Mouse (Mus musculus): ENCODE measurements around the gene 1700034J05Rik.

The 1700034J05Rik gene

DNA sequence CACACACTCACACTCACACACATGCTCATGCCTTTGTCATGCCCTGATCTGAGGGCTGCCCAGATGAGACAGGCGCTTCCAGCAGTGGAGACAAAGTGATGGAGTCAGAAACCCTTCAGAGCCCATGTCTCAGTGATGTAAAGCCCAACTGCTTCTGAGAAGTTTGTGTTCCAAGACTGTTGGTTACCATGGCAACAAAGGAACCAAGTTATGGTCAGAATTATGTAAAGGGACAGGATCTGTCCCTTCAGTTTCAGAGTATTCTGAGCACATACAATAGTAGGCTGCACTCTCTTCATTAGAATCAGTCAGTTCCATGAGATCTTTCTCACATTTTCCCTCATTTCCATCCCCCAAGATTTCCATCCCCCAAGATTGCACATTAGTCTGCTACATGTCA is at the start of gene 1700034J05Rik:
1700034J05Rik (minus strand) TSS at position 165 of the 400 bp plus-strand sequence.
- DNase-seq, result no peak

- DNase-seq, result no peak
These were observed 45.5 kb upstream of the 1700034J05Rik start for GRCm38 (mm10) chr6:146999755-147000154.

GRCm38 (mm10) chr6:146999302-146999701 is 45.1 kb upstream of the 1700034J05Rik start:
- no peak for DNase-seq

GRCm38 (mm10) chr6:146998710-146999109 is 44.5 kb upstream of the 1700034J05Rik start:
- no peak for DNase-seq

GRCm38 (mm10) chr6:146997006-146997405 is 42.8 kb upstream of the 1700034J05Rik start:
- no peak for DNase-seq

DNA sequence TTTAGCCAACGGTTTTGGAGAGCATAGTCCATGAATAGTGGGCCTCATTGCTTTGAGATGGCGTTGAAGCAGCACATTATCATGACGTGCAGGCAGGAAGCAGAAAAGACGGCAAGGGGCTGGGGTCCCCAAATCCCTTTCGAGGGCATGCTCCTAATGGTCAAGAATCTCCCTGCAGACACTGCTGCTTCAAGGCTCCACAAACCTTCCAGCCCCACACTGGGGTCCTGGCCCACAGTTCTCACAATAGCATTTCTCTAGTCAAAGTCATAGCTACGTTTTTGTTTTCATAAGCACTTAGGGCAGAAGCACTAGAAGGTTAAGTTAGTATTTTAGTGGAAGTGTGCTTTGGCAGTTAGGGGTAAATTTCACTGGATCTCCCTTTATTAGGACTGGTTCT is 41.7 kb upstream of the 1700034J05Rik start:
- no peak for DNase-seq

DNA sequence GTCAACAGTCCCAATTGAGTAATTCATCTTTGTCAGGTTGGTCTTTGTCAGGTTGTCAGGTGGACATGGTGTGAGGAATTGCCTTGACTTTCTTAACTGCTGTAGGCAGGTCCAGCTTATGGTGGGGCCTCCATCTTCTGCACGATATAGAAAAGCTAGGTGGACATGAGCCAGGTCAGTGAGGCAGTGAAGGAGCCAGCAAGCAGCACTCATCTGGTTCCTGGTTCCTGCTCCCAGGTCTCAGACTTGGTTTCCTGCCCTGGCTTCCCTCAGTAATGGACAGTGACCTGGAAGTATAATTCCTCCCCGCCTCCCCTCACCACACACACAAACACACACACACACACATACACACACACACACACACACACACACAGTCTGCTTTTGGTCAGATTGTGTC is 41.2 kb upstream of the 1700034J05Rik start:
- no peak for DNase-seq

DNA sequence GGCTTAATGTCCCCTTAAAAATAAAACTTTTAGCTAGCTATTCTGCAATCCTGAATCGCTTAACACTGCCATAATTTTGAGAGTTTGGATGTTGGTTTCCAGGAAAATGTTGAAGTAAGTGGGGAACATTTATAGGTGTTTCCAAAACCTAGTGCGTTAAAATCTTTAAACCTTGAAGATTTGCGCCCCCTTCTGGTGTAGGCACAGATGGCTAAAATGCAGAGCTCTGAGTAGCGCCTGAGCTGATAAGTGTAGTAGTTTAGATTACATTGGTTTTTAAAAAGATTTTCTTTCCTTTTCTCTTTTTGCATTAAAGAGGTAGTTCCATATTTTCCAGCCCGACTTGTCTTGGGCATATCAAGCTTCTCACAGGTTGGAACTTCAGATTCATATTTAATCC is 40.0 kb upstream of the 1700034J05Rik start:
- peak; percentile 71 for DNase-seq

DNA sequence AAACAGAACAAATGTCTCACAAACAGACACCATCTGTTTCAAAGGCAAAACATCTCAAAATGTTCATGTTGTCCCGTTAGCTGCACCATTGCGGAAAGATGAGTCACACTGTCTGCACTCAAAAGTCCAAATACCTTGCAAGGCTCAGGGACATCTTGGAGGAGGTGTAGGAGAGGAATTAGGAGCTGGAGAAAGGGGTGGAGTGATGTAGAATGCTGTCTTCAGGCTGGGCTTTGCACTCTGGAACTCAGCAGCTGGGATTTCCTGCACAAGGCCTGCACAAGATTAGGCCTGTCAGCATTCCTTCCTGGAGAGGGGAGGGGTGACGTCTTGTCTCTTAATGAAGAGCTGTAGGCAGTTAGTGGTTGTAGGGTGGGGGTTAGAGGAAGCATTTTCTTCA is 30.3 kb upstream of the 1700034J05Rik start:
- no peak for DNase-seq

DNA sequence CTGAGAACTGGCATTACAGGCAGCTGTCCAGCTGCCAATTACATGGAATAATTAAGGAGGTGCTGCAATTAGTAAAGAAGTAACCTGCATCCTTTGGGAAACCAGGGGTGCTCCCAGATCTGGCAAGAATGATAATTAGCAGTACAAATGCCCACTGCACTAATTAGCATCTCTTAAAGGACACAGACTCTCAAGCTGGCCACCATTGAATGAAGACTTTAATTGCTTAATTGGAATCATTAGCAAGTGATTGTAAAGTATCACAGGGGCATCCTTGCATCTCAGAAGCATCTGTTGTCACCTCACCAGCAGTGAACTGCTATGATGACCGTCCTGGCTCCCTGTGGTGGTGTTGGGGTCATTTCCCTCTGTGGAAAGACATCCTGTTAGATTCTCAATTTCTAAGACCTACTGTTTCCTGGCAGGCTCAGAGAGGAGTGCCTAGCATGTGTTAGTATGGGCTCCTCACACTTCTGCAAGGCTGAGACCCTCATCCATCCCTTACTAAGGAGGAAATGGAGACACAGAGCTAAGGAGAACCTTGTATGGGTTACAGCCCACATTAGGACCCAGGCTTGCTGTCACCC is 27.1 kb upstream of the 1700034J05Rik start:
- no peak for DNase-seq

GRCm38 (mm10) chr6:146979953-146980352 is 25.7 kb upstream of the 1700034J05Rik start:
- DNase-seq, result peak; percentile 56

- peak; percentile 59 for DNase-seq
These were observed 25.0 kb upstream of the 1700034J05Rik start for GRCm38 (mm10) chr6:146979115-146979744.

DNA sequence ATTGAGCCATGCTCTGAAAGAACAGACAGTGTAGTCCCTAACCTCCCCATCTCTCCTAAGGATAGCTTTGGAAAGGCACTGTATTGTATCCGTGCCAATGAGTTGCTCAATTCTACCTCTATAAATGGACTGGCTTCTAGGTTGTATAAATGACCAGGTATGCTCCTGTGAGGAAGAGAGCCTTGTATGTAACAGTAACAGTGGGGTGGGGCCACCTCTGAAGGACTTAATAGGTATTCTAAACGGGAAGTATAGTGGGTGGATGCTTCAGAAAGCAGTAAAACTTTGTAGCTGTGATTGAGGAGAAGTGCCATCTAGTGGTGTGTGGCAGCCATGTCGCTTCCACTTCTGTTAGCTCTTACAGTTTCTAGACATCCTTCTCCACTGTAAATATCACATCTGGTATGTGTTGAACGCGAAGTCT is 24.5 kb upstream of the 1700034J05Rik start:
- DNase-seq, result peak; percentile 49

- DNase-seq, result no peak
These were observed 22.2 kb upstream of the 1700034J05Rik start for GRCm38 (mm10) chr6:146976446-146976845.

GRCm38 (mm10) chr6:146973830-146974229 is 19.6 kb upstream of the 1700034J05Rik start:
- DNase-seq, result no peak

DNA sequence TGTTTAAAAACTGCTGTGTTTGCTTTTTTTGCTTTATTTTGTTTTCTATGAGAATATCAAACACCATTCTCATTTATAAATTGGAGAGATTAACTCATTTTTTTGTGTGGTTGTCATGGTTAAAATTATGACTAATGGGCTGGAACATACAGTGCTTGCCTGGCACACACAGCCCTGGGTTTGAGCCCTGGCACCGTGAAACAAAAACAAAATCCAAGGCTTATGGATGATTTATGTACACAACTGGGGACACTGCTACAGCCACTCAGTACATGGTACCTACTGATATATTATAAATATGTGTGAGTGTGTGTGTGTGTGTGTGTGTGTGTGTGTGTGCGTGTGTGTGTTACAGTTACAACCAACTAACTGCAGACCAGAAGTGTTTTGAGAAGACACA is 19.2 kb upstream of the 1700034J05Rik start:
- no peak for DNase-seq

DNA sequence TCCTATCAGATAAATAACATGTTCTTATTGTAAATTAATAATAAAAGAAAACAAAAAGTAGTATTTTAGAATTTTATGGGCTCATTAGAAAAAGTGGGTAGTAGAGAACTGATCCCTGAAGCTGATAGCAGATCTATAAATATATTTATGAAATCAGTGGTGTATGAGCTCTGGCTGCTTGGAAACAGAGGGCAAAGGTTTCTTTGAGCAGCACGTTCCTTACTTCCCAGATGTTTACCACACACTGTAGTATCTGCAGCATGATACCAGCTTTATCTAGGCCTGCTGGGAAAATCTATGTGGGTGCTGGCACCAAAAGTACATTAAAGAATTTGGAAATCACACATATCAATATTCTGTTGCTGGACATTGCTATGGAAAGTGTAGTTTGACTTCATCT is 18.5 kb upstream of the 1700034J05Rik start:
- no peak for DNase-seq

GRCm38 (mm10) chr6:146972009-146972408 is 17.8 kb upstream of the 1700034J05Rik start:
- DNase-seq, result no peak

GRCm38 (mm10) chr6:146971366-146971765 is 17.1 kb upstream of the 1700034J05Rik start:
- no peak for DNase-seq

DNA sequence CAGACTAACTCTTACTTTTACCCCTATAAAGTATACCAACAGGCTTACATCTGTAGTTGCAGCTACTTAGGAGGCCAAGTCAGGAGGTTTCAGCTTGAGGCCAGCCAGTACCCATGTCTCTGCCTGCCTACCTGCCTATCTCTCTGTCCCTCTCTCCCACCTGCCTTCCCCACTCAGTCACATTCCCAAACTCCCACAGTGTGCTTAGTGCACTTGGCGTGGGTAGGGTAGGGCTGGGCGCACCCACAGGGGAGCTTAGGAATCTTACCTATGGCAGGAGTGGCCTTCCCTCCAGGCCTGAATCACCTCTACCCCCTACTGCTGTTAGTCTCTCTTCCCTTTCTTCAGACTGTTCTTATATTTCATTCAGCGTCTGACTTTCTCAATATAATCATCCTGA is 16.6 kb upstream of the 1700034J05Rik start:
- DNase-seq, result no peak

DNA sequence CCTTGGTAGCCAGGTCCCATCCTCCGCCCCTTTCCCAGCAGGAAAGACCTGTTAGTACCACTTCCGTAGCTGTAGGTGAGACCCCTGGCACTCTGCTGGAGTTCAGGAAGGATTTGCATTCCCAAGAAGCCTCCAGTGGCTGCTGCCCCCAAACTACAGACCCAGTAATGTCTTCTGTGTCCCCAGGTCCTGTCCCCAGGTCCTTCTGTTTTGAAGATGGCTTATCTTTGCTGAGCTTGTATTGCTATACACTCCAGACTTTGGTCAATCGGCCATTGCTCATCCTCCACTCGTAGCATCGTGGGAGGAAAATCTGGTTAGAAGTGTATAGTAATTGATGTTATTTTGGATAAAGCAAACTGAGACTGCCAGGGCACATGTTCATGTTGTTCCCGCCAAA is 13.6 kb upstream of the 1700034J05Rik start:
- DNase-seq, result no peak

DNA sequence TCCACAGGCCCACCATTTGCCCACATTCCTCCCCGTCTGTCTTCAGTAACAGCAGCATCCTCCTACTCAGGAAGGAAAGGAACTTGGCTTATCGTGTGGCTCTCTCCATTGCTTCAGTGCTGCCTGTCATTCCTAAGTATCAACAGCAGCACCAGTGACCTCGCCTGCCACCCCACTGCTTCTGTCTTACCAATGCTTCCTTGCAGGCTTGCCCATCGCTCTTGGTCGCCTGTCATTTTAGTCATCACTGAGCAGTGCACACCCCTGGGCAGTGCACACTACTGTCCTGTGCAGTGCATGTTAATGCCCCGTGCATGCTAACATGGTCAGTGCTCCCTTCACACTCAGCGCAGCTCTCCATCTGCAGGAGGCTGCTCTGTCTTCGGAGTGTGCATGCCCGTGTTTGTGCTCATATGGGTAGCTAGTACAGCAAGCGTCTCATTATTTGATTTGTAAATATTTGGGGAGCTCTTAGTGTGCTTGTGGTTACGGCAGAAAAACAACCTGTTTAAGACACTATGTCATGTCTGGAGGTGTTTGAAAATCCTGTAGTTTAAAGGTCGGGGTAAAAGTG is 12.3 kb upstream of the 1700034J05Rik start:
- peak; percentile 39 for DNase-seq

DNA sequence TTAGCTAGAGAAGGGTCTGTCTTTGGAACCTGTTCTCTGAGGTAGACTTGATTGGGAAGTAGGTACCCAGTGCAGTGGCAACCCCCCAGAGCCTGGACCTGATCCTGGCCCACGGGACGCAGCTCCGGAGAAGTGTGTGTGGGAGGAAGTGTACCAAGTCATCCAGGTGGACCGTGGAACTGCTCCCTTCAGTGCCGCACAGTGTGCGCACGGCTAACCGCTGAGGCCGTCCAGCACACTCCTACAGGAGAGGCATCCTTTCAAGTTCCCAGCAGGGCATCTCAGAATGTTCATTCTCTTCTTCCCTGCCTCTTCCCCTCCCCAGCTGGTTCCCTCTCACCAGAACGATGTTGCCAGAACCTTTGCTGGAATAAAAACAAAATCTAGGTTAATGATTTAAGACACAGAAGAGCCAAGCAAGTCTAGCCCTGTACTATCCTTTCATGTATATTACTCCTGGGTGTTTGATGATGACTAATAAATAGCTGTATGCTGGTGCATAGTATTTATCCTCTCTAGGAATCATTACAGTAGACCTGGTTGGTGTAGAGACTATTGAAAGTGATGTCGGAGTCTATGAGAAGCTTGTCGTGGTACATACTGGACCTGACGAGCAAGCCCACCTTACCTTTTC is 11.0 kb upstream of the 1700034J05Rik start:
- DNase-seq, result no peak
